Mouse (Mus musculus) spleen, adult 2 months (tissue): ENCODE results near the gene Atg5.

Experiments
- CTCF ChIP-seq: fragments of 200-500 bp; IDR thresholded peaks from 2 replicates; pipeline ENCODE4 v1.5.1; 2011; ENCODE audit warnings: mild to moderate bottlenecking, inconsistent platforms; ENCODE audit not compliant: insufficient read depth, insufficient read length, insufficient replicate concordance; ENCODE audit errors: extremely low read depth
- POLR2A ChIP-seq: fragments of 200-500 bp; IDR thresholded peaks from 2 replicates; pipeline ENCODE4 v1.6.1; 2011; ENCODE audit warnings: low read depth, low read length, inconsistent platforms

GRCm38 (mm10) chr10:44265835-44266234, 2.3 kb upstream of the Atg5 start:
- TF ChIP-seq POLR2A (no peak), CTCF (no peak)
